Comparison of ENCODE assay signal across 13 mouse cellular contexts in the genomic region with DNA sequence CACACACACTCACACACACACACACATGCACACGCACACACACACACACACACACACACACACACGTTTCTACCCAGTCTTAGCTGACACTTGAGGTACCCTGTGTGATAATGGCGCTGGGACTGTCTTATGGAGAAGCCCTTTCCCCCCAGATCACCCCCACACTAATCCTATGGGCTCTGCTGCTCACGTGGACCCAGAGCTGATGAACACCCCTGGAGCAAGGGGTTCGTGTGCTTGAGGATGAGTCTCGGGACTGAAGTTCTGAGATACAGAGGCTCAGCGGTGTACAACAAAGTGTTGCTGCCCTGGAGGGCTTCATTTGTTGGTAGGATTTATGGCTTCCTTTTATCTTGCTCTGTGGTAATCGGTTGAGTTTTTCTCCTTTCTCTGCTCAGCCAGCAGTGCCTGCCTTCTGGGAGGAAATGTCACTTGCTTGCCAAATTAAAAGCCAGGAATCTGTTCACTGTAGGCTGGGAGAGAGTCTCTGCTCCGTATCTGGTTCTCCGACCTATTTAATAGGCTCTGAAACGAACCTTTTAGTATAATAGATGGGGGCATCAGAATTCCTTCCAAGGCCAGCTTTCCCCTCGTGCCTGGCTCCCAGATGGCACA.
A peak's percentile ranks its signal among the peaks of the same experiment; 100 is the strongest.
DNase-seq lines count a peak whose midpoint lies in the region; ATAC-seq lines count a peak whose summit lies in the region.
"Had no signal": no experiment of that assay in that cellular context is flagged by ENCODE, and none has a peak within 500 bp of the region (broad histone marks: within the 10 kb centered on the region; RNA-seq: fewer than 3 reads in every experiment).

No protein-coding gene starts in this region.

- DNase-seq in frontal cortex, postnatal 36 days (ENCODE audit: low spot score in 2 of 2), result no peak
- peak; percentile 79 for DNase-seq in MN1 (ENCODE audit: low spot score)
- peak; percentile 14 for DNase-seq in adrenal gland, postnatal 10 days
- DNase-seq in layer of hippocampus, adult 8-10 months (ENCODE audit: low spot score in 2 of 2), result peak; percentile 37 to 39
- no peak for DNase-seq in retina, embryonic 14.5 days (ENCODE audit: low spot score)
- DNase-seq in liver, result no peak
- DNase-seq: heart, adult 11 months; heart, postnatal 14 days; kidney, adult 2 months; thymus, adult 2 months had no signal

- peak; percentile 50; the same call in 1 of the 2 replicates for ATAC-seq in frontal cortex, adult (ENCODE audit: low TSS enrichment)
- no peak for ATAC-seq in megakaryocyte-erythroid progenitor cell, adult 5-6 weeks (replicated peaks; ENCODE audit: low FRiP score, low TSS enrichment, poor library complexity, severe bottlenecking)
- ATAC-seq: lung, postnatal 0 days had no signal

Comparison
In these comparisons a context has a peak if more than half of its experiments do, and no peak if none do; other contexts are left out.
1. DNase-seq: peak in MN1 (single experiment), adrenal gland, postnatal 10 days (single experiment) and layer of hippocampus, adult 8-10 months (2 of 2); none in frontal cortex, postnatal 36 days (0 of 2), retina, embryonic 14.5 days (single experiment) and liver (single experiment).